Mouse (Mus musculus) megakaryocyte progenitor cell, adult 5-6 weeks (primary cell): Measurements from ENCODE around the gene Dst. TPM values are rescaled to one million over a fixed set of nuclear protein-coding genes. Genes with fewer than 3 reads are reported as not detected.
"Not testable (repeated sequence)": the region's sequence is repeated elsewhere in the genome, so short reads cannot be mapped to it uniquely, and the experiment has no call there.

Experiments
- ATAC-seq: replicated peaks from 2 replicates; pipeline ENCODE4 v1.8.0; 2016; ENCODE audit warnings: mild to moderate bottlenecking, moderate TSS enrichment, inconsistent platforms; ENCODE audit not compliant: poor library complexity
- total RNA-seq, 2 experiments: library from RNA; stranded (forward) in 1 of 2; stranded (reverse) in 1 of 2; fragments of 157-497, 149-512 nt in 1 of 2; fragments of 200-1000 nt in 1 of 2; gene quantifications; 2 replicates each; pipeline versions ENCODE4 v1.2.3 to v1.2.4; 2015 to 2017

Gene Dst
- total RNA-seq, 2 experiments from 2014 or later: 1.3 to 3.2 TPM

DNA sequence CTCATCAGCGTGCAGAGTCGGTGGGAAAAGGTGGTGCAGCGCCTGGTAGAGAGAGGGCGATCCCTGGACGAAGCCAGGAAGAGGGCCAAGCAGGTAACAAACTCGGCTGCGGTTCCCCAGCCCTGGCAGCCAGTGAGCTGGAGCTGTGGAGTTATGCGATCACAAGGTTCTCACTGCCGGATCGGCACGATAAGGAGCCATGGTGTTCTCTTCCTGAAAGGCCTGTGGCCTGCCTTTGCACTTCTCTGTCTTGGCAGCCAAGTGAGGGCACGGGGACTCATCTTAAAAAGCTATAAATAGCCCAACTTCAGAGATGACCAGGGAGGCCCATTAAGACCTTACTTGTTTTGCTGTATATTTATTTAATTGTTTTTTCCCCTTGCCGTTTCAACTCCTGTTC is 367.8 kb downstream of the Dst start:
- no peak for ATAC-seq

DNA sequence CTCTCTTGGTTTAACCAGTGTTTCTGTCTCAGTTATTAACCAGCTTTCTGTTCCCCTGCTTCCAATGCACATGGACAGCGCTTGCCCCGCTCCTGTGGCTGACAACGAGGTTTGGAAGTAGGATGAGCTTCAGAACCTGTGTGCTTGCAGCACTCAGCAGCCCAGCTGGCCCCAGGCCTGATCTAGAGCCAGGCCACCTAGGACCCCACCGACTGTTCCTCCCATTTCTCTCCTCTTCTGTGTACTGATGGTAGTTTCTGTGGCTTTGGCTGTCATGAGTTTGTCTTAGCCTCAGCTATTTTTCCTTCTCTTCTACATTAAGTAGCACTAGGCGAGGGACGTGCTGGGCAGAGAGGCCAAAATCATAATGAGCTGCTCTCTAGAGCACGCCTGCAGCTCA is 368.7 kb downstream of the Dst start:
- ATAC-seq: no peak

DNA sequence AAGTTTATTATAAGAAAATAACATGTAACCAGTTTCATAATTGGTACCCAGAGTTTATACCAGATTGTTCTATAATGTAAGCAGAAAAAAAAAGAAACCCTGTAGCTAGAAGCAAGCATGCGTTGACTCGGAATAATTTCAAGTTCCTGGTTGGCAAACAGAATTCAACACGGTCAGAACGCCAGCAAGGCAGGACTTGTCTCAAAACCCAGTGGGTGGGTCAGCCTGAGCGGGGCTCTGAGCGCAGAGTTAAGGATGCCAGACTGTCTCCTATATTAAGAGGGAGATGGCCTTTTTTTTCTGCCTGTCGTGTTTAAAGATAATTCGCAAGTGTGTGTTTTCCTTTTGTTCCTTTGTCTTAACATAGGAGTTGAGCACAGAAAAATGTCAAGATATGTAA is 369.2 kb downstream of the Dst start:
- no peak for ATAC-seq

DNA sequence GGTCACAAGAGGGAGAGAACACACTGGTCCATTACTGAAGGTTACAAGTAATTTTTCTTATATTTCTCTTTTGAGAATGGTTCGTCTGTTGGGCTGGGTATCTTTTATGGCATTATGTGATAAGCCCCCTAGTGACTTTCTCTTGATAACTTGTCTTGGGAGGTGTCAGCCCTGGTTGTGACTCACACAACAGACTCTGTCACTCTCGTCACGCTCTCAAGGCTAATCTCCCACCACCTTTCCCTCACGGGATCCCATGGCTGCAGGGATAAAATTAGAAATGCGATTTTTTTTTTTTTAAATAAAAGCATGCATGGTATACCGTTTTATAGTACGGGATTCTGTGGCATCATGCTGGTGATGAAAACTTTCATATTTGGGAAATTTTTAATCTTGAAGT is 375.5 kb downstream of the Dst start:
- ATAC-seq: peak; percentile 92

DNA sequence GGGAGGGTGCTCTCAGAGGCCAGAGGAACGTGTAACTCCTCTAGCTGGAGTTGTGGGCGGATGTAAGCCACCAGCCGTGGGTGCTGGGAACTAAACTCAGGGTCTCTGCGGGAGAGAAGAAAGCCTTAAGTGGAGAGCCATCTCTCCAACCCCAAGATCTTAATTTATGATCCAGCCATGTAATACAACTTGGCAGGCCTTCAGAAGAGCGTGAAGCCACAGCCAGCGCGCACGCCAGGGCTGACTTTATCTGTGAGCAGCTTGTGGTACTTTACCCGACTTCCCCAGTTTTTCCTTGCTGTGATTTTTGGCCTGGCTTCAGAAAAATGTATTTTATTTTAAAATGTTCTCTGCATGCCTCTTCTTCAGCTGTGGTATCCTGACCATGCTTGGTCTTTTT is 377.0 kb downstream of the Dst start:
- 0 out of 2 replicates have a peak, but pooled peaks have one; percentile 35 for ATAC-seq

DNA sequence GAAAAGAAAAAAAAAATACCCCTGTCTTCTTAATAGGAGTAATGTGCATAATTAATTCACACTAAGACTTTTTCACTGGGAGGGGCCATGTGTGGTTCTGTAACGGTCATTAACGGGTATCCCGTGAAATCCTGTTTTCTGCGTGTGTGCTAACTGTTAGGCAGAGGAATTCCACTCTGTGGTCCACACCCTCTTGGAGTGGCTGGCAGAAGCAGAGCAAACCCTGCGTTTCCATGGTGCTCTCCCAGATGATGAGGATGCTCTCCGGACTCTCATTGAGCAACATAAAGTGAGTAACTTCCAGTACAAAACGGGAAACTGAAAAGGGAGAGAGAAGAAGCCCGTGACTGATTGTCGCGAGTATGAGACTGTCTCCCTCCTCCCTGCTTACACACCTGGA is 379.7 kb downstream of the Dst start:
- no peak for ATAC-seq

DNA sequence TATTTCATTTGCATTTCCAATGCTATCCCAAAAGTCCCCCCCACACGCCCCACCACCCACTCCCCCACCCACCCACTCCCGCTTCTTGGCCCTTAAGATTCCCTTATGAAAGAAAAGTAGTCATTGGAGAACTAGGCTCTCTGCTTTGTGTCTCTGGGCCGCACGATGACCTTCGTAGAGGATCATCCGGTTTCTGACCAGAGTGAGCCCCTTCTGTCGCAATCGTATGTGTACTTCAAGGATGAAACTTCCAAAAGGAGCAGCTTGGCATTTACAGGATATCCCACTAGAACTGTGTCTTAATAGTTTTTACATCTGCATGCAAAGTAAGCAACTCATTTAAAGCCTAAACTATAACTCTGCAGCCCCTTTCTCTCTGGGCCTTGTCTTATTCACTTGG is 380.2 kb downstream of the Dst start:
- ATAC-seq: no peak

DNA sequence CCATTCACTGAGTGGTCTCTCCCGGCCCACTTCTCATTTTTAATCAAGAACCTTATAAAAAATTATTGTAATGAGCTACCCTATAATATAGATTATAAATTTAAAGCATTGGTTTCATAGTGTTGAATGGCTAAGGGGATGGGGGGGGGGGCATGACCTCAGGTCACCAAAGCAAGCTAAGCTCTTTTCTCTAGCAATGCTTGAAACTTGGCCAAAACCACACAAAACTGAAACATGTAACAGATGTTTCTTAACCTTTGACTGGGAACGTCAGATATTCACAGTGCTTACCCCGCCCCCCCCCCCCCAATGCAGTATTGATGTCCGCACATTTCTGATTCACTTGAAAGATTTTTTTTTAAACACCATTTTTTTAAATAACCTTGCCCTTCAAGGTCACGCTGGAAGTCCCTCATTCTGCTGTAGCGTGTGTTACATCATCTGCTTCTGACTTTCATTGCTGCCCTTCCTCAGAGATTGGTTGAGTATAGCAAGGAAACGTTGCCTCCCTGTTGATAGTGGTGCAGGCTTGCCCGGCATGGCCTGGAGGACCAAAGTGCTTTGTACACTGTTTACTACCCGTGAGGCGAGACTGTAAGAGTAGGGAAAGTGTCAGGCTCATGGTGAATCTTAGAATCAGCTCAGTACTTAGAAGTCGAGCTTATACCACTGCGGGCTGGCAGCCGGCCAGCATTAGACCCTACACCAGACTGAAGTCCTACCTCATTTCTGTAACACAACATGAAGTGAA is 380.9 kb downstream of the Dst start:
- ATAC-seq: 0 out of 2 replicates have a peak, but pooled peaks have one; percentile 27

DNA sequence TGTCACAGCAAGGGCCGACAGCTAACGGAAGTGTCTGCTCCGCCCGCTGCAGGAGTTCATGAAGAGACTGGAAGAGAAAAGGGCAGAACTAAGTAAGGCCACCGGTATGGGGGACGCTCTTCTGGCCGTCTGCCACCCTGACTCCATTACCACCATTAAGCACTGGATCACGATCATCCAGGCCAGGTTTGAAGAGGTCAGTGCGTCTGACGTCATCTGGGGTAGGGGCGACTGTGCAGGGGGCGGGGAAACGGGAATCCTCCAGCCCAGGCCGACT is 381.4 kb downstream of the Dst start:
- ATAC-seq: no peak

DNA sequence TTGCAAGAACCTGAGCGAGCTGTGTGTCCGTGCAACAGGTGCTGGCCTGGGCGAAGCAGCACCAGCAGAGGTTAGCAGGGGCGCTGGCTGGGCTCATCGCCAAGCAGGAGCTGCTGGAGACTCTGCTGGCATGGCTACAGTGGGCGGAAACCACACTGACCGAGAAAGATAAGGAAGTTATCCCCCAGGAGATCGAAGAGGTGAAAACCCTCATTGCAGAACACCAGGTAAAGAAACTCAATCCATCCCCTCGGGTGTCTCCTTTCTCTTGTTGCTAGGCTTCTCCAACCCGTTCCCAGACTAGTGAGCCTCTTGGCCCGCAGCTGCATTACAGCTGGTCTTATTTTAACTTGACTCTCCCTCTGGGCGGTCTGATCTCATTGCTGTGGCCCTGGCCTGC is 382.3 kb downstream of the Dst start:
- ATAC-seq: peak; percentile 71

DNA sequence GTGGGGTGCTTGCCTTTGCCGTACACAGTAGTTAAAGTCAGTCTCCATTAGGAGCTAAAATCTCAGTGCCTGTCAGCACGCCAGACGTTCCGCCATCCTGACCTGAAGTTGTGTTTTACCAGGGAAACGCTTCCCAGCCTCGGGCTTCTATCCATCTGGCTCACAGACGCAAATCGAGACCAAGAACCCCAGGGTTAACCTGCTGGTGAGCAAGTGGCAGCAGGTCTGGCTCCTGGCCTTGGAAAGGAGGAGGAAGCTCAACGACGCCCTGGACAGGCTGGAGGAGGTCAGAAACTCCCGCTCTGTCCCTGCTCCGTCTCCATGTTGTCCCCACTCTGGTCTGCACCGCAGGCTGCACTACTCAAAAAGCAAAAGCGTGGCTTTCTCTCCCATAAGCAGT is 385.2 kb downstream of the Dst start:
- no peak for ATAC-seq

DNA sequence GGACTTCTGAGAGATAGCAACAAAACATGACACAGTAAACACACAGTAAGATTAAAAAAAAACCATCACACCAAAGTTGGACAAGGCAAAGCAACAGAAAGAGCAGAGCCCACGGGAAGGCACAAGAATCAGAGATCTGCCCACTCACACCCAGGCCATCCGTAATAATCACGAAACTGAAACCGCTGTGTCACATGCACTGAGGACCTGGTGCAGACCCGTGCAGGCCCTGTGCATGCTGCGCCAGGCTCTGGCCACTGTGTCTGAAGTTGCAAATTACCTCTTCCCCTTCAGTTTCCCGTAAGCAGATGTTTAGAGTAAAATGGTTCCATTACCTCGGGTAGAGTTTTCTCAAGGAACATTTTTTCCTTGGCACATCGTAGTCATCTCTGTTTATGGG is 389.6 kb downstream of the Dst start:
- ATAC-seq: no peak

DNA sequence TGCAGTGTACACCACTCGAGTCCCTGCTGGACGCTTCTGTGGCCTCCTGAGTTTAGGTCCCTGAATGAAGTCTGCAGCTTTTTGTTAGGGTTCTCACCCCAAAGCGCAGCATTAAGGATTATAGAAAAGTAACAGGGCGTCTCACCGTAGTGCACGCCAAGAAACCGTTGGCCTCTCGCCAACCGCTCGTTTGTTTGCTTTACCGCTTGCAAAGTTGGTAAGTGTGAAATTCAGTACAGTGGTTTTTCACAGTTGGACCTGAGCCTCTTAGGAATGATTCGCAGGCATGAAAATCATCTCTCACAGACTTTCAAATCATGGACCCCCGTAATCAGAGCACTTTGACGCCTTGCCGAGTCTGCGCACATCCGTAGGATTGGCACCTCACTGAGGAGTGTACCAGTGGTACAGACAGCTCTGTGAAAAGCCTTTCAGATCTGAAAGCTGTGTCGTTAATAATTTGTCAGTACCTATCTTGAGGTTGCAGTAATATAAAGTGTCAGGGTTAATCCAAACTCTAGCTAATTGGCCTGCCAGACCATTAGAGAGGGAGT is 390.7 kb downstream of the Dst start:
- ATAC-seq: no peak

DNA sequence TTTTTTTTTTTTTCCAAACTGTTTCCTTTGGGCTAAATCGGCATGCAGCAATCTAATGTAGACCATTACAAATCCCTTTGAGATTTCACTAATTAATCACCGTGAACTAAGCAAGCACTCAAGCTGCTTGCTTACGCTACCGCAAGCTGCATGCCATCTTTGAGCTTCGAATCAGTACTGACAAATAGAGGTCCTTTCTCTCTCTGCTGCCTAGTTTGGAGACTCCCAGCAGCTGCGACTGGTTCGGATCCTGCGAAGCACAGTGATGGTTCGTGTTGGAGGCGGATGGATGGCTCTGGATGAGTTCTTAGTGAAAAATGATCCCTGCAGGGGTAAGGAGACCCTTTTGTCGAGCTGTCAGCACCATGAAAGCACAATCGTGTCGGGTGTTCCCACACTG is 391.5 kb downstream of the Dst start:
- no peak for ATAC-seq

DNA sequence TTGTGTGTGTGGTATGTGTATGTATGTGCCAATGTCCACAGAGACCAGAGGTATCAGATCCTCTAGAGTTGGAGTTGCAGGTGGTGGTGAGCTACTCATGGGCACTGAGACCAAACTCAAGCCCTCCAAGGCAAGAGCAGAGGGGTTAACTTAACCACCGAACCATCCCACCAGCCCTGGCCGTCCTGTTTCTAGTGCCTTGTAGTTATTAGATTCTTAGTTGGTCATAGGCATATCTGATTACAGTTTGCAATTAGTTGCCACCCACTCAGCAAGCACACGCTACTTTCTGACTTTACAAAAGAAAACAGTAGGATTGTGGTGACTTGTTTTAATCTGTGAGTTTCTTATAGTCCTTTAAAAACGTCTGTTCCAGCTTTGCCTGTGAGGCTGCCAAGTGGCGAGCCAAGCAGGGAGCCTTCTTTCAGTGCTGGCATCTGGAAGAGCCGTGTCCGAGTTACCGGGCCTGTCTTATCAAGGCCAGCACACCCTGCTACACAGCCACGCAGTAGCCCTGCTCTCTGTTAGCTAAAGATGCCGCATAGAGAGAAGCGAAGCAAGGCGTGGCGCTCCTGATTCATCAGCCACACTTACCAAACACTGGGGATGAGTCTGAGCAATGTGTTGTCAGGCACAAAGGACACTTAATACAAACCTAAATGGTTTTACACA is 392.4 kb downstream of the Dst start:
- ATAC-seq: peak; percentile 92

DNA sequence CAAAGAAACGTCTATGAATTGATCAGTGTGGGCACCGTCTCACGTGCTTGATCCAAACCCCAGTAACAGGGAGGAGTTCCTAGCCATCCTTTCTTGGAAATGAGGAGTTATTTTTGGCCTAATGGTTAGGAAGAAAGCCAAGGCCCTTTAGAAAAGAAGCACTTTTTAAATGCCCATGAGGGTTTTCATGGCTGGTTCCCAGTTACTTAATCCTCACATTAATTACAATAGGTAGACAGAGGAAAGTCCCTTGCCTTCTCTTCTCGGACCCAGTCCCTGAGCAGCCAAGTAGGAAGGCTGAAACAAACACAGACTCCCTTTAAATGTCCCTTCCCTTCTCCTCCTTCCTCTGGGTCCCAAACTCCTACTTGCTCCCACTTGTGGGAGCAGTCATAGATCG is 396.2 kb downstream of the Dst start:
- no peak for ATAC-seq

DNA sequence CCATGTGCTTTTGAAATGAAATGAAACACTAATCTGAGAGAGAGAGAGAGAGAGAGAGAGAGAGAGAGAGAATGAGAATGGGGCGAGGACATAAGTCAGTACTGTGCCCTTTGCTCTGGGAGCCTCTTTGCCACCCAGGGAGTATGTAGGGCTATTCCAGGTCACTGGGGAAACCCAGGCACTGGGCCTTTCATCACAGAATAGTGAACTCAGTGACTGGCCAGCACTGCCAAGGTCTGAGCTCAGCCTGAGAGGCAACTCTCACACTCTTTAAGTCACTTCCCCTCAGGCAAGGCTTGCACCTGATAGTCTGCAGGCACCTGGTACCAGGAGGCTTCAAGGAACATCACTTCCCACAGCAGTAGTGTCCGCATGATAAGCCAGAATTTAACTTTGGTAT is 398.7 kb downstream of the Dst start:
- ATAC-seq: no peak

DNA sequence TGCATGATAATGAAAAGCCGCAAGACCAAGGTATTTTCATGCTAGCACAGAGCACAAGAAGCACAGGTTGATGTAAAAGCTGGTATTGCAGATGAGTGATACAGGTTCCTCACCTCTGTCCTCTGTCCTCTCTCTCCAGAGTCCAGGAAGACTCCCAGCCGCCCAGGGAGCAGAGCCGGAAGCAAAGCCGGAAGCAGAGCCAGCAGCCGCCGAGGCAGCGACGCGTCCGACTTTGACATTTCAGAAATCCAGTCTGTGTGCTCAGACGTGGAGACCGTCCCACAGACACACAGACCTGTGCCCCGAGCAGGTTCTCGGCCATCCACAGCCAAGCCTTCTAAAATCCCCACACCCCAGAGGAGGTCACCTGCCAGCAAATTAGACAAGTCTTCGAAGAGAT is 399.2 kb downstream of the Dst start:
- ATAC-seq: no peak

DNA sequence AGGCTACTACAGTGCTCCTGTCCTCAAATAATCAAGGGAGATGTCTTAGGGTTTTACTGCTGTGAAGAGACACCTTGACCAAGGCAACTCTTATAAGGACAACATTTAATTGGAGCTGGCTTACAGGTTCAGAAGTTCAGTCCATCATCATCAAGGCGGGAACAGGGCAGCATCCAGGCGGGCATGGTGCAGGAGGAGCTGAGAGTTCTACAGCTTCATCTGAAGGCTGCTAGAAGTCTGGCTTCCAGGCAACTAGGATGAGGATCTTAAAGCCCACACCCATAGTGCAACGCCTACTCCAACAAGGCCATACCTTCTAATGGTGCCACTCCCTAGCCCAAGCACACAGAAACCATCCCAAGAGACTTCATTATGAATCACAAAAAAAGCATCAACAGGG is 400.8 kb downstream of the Dst start:
- not testable (repeated sequence) for ATAC-seq

DNA sequence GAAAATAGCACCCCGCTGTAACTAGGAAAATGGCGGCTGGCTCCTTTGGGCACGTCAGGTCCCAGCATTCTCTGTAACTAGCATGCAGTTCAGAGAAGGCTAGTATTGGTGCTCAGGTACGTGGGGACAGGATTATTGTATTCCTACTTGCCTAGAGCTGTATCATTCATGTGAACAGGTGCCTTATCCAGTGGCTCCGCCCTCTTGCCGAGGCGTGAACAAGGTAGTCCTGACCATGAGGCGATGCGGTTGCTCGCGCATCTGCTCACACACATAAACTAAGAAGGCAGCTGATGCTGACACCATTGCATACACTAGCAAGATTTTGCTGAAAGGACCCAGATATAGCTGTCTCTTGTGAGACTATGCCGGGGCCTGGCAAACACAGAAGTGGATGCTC is 401.4 kb downstream of the Dst start:
- ATAC-seq: no peak

DNA sequence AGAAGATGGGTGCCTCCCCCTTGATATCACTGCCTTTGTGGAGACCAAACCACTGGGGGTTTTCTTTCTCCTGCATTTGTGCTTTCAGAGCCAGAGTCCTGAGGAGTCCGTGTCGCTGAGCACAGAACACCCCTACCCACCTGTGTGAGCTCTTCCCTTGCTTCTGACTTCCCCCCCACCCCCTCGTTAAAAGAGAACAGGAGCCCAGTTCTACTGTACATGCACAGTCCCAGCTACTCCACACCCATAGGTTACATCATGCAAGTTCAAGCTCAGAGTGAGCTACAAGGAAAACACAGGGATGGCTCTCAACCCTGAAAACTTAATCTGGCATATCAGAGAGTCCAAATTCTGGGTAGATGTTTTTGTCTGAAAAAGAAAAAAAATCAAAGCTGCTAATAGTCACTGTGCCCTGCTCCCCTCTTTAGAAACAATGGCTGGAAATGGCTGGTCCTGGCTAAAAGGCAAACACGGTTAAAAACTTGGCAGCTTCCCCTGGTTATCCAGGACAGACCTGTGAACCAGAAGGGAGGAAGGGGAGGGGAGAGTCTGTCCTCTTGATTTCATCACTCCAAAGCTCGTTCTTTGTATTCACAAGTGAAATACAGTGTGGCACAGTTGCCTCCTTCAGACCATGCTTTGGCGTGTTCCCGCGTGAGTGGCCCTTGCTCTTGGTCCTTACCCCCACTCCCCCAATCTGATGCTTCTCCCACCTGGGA is 402.7 kb downstream of the Dst start:
- no peak for ATAC-seq

DNA sequence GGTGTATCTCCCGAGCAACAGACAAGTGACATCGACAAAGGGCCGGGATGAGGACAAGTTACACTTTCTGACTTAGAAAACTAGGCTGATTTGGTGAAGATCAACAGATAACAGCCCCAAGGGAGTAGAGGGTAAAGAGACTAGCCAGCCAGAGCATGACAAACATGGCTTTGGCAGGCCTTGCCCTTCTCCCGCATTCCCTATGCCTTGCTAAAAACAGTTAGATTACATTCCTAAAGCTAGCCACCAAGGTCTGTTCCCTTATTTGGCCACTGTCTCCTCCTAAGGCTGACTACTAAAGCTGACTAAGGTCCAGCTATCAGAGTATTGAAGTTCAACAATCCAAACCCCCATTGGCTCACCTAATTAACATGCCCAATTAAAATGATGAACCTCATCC is 404.8 kb downstream of the Dst start:
- ATAC-seq: no peak
